Mouse (Mus musculus) kidney, postnatal 14 days (tissue): ENCODE results near the gene Tent5c.
"Not testable (repeated sequence)": the region's sequence is repeated elsewhere in the genome, so short reads cannot be mapped to it uniquely, and the experiment has no call there.

Experiments used
- DNase-seq: peaks from one replicate; pipeline ENCODE4 v3.0.0; 2022; ENCODE audit warnings: mixed read lengths

The Tent5c gene

GRCm38 (mm10) chr3:100436756-100437155, 52.4 kb downstream of the Tent5c start:
- no peak for DNase-seq

- DNase-seq = no peak
These were observed 57.4 kb downstream of the Tent5c start for GRCm38 (mm10) chr3:100431705-100432104.

- no peak for DNase-seq
These were observed 58.4 kb downstream of the Tent5c start for GRCm38 (mm10) chr3:100430731-100431130.

GRCm38 (mm10) chr3:100430101-100430500, 59.0 kb downstream of the Tent5c start:
- DNase-seq = no peak

- DNase-seq = no peak
These were observed 59.5 kb downstream of the Tent5c start for GRCm38 (mm10) chr3:100429667-100430066.

GRCm38 (mm10) chr3:100427548-100427947, 61.6 kb downstream of the Tent5c start:
- no peak for DNase-seq

- peak; percentile 68 for DNase-seq
These were observed 66.5 kb downstream of the Tent5c start for GRCm38 (mm10) chr3:100422392-100423167.

GRCm38 (mm10) chr3:100421354-100421753, 67.8 kb downstream of the Tent5c start:
- no peak for DNase-seq

GRCm38 (mm10) chr3:100420691-100421056, 68.5 kb downstream of the Tent5c start:
- no peak for DNase-seq

GRCm38 (mm10) chr3:100419962-100420690, 69.0 kb downstream of the Tent5c start:
- no peak for DNase-seq

- peak; percentile 12 for DNase-seq
These were observed 70.7 kb downstream of the Tent5c start for GRCm38 (mm10) chr3:100418387-100418786.

- peak; percentile 19 for DNase-seq
These were observed 71.3 kb downstream of the Tent5c start for GRCm38 (mm10) chr3:100417772-100418311.

- DNase-seq = no peak
These were observed 73.5 kb downstream of the Tent5c start for GRCm38 (mm10) chr3:100415671-100416070.

GRCm38 (mm10) chr3:100413586-100413985, 75.5 kb downstream of the Tent5c start:
- not testable (repeated sequence) for DNase-seq

GRCm38 (mm10) chr3:100411945-100412344, 77.2 kb downstream of the Tent5c start:
- DNase-seq = no peak

- DNase-seq = no peak
These were observed 79.8 kb downstream of the Tent5c start for GRCm38 (mm10) chr3:100409280-100409679.

- DNase-seq = no peak
These were observed 80.6 kb downstream of the Tent5c start for GRCm38 (mm10) chr3:100408351-100409043.

- no peak for DNase-seq
These were observed 86.5 kb downstream of the Tent5c start for GRCm38 (mm10) chr3:100402656-100403055.
